Mouse (Mus musculus) mouse trophoblast stem cell (cell line): ENCODE measurements around the gene Mier3.

Experiments
- in situ Hi-C, 2 experiments: fragments of 300-500 bp; cut with MseI, MboI; formaldehyde crosslinking; loops; 2 replicates in 1 of 2; 3 replicates in 1 of 2; pipeline ENCODE4 v1.15.1; 2025

The Mier3 gene

DNA sequence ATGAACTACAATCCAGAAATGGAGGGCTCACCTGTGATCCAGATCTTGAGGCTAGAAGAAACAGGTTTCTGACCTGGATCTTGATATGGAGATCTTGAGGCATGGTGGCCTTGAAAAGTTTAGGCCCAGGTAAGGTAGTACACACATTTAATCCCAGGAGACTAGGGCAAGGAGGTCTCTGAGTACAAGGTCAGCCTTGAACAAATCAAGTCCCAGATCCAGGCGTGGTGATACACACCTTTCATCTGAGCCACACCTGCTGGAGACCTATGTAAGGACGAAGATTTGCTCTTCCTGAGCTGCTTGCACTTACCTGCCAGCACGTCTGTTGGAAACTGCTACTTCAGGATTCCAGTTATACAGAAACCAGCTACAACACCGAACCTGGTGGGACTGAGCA is at the start of gene Mier3:
Gene Mier3, plus strand, starts transcription at position 301 of the 400 bp plus-strand sequence.
- in situ Hi-C loops, result no loop called here

DNA sequence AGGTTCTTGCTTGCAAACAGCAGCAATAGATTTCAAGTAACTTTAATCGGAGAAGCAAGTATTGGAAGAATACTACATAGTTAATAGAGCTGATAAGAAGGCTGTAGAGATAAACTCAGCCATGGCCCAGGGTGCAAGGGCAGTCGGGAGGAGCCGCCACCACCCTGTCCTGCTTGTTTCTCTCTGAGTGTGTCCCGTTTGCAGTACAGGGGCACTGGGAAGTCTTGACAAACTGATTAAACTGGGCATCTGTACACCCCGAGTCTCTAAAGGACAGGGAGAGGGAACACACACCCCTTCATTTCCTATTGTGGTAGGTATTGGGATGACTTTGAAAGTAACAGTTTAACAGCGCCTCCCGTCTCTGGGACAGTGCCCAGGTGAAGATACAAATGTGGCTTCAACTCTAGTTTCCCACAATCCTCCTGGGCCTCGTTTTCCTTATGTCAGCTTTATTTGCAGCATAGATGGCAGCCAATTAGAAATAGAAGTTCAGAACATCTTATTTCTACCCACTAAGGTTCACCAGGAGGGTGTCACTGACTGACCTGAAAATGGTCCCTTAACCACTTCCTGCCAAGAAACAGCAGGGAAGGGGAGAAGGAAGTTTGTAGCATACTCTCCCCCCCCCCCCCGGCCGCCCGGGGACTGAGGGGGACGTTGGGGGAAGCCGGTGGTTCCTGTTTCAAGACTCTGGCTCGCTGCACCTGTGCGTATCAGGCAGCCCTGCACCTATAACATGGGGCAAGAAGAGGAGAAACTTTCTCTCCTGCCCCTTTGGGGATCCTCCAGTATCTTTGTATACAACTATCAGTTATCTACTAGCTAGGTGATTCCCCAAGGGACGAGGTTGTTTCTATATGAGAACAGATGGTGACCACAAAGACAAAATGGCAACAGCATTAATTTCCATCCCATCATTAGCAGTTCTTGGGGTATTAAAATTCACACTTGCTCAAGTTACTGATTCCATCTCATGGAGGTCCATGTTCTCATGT is 46.3 kb upstream of the Mier3 start:
- in situ Hi-C loops, result no loop called here

DNA sequence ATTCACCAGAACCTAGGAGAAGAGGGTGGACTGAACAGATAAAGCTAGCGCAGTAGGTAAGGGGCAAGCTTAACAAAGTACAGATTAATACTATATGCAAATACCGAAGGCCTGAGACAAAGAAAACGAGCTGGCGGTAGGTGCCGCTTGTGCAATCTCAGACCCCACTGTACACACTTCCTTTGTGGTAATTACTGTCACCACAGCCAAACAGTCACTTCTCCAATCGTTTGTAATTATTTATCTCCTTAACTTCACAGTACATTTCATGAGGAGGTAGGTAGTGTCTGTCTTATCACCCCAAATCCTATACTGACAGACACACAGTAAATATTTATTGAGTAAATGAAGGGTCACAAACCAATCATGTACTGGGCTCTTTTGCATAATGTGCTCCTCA is 40.5 kb upstream of the Mier3 start:
- in situ Hi-C loops, result no loop called here

DNA sequence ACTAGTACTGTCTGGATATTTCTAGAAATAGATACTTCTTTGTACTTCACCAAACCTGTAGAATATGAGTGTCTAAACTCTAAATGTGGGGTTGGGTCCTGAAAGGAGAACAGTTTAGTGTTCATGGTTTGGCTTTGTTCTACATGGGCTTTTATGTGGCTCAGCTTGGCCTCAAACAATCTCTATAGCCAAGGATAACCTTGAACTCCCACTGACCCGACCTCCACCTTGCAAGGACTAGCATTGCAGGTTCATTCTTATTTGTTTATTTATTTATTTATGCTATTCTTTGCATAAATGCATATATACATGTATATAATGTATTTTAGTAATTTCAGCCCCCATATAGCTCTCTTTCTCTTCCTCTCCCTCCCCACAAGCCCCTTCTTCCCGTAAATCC is 37.1 kb upstream of the Mier3 start:
- in situ Hi-C loops, result no loop called here

DNA sequence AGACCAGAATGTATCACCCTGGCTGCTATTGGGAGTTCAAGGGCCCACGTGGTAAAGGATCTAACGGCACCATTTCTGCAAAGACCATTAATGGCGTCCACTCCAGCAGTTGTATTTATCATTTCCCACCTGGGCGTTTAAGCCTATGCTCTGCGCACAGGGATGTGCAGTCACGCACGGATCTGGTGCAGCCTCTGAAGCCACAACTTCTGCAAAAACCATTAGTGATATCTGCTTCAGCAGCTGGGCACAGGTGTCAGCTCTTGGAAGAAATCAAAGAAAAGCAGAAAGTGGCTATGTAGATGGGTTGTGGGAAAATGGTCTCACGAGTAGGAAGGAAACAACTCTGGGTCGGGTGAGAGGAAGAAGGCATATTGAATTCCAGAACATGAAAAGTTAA is 34.6 kb upstream of the Mier3 start:
- in situ Hi-C loops, result no loop called here

DNA sequence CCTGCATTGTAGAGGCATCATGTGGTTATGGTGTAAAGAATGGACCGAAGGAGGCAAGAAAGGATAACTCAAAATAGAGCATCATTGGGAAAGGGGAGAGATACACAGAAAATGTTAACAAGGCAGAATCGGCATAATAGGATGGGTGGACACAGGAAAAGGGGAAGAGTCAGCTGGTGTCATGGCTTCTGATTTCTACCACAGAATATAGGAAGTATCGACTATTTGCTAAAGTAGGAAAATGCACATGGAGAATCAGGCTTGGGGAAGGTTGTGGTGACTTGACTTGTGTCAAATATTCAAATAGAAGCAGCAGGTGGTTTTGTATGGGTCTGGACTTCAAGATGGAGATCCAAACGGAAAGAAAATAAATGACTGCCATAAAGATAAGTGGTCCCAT is 33.5 kb upstream of the Mier3 start:
- in situ Hi-C loops, result no loop called here

DNA sequence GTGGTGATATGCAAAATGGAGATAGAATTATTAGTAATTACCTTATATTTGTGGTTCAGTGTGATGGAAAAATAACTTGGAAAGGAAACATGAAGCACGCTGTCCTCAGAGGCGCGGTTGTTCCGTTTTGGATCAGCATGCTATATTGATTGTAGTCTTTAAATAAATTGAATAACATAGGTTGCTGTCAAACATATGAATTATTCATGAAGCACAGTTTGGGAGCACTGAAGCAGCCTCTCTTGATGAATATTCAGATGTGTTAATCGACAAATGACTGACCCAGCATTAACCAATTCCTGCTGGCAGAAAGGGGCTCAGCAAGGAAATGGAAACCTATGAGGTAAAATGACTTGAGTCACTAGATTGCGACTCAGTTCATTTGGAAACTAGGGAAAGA is 29.8 kb upstream of the Mier3 start:
- in situ Hi-C loops, result no loop called here

DNA sequence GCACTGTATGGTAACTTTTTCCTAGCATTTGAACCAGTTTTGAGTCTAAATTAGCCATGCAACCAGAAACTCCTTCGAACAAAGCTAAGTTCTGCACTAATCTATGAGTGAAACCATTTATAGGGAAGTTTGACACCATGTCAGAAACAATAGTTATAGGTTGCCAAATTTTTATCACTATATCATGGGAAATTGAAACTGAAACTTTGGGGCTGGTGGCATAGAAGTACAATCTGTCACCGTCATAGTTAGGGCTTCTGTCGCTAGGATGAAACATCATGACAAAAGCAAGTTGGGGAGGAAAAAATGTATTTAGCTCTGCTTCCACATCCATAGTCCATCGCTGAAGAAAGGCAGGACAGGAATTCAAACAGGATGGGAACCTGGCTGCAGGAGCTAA is 25.5 kb upstream of the Mier3 start:
- in situ Hi-C loops, result no loop called here

DNA sequence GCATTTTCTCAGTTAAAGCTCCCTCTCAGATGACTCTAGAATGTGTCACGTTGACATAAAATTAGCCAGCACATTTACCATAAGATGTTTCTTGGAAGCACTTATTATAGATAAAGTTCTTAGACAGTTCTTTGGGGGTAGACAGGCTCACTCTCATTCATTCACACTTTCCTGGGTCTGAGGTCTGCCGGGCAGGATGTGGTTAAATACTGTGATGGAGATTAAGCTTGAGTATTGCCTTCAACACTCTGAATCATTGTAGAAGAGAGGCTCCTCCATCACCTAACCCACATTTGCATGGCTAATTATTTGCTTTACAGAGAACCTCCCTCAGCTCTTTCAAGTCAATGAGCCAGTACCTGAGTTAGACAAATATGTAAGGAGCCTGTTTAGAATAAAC is 24.9 kb upstream of the Mier3 start:
- in situ Hi-C loops, result no loop called here

DNA sequence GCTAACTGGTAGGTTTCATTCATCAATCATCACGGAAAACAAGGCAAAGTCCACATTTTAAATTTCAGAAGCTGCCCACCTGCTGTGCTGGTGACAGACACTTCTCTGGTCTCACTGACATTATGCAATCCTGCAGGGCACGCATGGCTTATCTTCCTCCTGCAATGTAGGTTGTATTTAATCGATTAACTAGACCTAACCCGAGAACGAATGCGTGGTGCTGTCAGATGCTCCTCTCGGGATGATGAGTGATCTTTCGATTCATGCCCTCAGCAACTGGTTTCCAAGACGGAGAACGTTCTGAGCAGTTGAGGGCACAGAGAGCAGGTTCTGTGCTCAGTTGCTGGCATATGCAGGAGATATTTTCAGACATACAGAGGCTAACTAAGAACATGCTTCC is 24.5 kb upstream of the Mier3 start:
- in situ Hi-C loops, result no loop called here

DNA sequence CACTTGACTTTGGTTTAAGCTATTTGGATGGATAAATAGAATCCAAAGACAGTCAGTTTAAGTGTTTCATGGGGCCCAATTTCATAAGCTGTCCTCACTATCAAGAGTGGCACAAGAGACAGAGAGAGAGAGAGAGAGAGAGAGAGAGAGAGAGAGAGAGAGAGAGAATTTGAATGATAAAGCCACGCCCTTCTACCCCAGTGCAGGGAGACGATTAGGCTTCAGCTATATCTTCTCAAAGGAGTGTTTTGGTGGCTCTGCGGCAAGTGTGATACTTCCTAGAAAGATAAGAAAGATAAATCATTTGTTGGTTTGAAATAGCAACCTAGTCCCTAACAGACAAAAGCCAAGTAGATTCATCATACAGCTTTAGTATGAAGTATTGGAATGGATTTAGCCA is 24.0 kb upstream of the Mier3 start:
- in situ Hi-C loops, result no loop called here

DNA sequence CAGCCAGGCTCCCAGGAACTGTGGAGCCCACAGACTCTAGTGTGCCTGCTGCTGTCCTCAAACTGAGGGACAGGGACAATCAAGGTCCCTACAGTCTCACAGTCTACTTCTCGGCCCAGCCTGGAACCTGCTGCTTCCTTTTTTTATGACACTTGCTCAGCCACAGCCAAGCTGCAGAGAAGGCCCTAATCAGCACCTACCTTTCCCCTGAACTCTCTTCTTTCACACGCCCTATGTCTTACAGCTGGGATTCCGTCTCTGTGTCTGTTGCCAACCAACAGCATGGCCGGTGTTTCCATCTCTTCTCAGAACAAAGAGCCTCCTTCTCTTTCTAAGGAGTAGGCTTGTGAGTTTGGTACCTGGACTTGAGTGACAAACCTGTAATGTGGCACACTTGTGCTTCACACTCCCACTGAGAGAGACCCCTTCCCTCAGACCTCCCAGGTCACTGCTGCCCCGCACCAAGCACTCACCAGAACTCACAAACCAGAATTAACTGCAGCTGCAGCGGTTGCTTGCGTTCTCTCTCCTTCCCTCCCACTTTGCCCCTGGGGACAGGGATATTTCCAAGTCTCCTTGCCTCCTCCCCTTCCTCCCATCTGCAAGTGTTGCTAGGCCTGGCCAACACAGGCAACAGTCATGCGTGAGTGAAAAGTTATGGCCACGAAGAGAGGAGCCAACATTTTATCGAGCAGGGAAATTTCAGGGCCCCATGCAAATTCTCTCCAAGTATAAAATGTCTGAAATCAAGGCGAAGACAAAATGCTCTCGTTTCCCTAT is 22.1 kb upstream of the Mier3 start:
- in situ Hi-C loops, result no loop called here

DNA sequence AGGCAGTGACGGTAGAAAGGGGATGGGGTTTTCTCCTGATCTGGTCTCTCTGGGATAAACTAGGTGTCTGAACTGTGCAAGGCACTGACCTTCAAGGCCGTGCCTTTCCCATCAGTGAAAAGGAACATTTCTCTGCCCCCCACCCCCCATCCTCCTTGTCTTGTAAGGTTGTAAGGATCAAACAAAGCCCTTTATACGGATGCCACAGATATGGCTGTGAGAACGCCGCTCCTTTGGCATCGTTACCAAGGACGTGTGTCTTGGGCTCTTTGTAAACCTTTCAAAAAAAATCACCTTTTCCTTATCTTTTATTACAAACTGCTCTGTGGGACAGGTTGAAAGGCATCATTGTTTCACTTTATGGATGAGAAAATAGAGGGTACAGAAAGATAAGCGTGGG is 21.3 kb upstream of the Mier3 start:
- in situ Hi-C loops, result no loop called here

DNA sequence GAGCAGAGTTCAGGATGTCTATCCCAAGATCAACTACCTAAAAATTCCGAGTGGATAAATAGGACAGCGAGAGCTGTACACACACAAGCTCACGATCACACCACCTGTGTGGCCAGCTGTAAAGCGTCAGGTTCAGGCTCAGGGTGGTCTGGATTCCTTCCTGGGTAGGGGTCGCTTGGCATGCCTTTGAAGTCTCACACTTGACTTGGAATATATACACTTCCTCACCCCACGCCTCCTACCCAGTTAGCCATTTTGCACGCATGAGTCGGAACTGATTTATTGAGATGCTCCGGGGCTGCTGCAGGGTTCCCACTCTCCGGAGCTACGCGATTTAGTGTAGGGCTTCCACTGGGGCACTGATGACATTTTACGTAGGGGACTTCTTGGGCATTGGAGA is 20.7 kb upstream of the Mier3 start:
- in situ Hi-C loops, result no loop called here

DNA sequence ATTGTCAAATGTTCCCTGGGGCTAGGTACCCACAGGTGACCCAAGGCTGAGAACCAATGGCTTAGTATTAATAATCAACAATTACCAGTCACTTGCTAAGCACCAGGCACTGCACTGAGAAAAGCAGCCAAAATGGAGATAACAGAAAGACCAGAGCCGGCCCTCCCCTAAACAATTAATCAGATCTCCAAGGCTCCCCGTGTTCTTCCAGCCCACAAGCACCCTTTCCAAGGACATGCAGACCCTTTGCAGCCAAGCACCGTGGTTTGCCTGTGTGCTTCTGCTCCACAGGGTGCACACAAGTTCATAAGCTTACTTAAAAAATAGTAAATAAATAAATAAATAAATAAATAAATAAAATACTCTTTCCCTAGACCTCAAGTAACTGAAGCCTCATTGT is 20.2 kb upstream of the Mier3 start:
- in situ Hi-C loops, result no loop called here

DNA sequence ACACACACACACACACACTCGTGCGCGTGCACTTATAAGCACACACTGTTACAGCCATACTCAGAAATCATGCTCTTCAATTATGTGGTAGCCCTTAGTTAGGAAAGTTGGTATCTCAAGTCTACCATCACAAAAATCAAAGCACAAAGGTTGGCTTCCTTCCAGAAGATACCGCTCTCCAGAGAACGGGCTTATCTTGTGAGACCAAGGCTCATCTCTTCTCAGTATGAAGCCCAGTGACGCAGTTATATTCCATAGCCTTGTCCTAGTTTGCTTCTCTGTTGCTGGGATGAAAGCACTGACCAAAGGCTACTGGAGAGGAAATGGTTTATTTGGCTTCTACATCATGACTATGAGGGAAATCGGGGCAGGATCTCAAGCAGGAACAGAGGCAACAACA is 12.8 kb upstream of the Mier3 start:
- in situ Hi-C loops, result no loop called here

DNA sequence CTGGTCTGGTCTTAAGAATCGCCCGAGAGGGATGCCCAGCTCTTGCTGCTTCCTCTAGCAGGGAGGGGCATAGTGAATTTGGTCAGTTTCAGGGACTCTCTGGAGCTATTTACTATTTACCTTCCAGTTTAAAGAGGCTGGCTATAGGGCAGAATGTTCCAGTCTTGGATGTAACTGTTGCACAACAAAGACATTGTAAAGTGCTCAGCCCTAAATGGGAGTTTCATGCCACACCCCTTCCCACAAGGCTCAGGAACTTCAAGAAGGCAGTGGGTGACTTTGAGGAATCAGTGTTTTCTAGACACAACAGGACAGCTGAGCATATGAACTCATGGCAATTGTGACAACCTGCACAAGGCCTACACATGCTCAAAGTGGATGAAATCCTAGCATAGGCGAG is 3.9 kb upstream of the Mier3 start:
- in situ Hi-C loops, result no loop called here

DNA sequence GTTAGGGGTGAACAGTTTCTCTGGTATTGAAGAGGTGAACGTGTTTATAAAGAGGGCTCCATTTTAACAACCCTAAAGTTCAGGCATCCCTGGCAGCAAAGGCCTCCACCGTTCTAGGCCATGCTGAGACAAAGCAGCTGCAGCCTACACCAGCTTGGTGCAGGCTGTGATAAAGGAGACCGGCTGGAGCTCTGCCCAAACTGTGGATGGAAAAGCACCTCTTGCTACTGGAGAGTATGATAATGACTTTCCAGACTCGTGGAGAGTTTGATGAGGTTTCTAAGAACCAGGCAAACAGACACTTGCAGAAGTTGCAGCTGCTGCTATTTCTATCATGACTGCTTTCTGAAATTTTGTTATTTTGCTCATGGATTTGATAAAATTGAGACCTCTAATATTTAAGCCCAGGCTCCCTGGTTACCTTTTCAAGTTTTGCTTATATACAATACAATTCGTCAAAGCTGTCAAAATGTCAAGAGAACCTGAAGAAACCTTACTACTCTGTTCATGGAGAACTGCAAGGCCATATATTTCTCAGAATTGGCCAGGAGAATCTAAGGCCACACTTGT is 3.4 kb downstream of the Mier3 start:
- in situ Hi-C loops, result no loop called here

DNA sequence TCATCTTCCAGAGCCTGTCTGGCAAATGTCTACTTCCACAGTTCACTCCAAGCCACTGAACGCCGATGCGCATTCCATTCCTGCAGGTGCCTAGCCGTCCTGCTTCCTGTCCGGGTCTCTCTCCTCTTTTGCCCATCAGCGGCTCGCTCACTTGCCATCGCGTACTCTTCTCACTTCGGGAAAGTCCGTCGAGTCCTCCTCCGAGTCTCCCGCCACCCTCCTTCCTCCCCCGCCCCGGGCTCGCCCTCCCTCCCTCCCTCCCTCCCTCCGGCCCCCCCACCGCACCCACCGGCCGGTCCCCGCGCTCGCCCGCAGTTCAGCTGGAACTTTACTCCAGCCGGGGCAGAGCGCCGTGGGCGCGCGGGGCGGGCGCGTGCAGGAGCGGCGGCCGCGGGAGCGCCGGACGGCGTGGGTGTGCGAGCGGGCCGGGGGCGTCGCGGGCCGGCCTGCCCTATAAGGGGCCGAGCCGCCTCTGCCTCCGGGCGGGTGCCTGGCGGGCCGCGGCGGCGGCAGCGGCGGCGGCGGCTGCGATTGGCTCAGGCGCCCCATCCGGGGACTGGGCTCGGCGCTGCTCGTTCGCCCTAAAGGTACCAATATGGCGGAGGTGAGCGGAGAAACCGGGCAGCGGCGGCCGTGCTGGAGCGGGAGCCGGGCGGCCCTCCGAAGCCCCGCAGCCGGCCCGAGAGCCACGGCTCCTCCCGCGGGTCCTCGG is 5.1 kb downstream of the Mier3 start:
- in situ Hi-C loops, result no loop called here

DNA sequence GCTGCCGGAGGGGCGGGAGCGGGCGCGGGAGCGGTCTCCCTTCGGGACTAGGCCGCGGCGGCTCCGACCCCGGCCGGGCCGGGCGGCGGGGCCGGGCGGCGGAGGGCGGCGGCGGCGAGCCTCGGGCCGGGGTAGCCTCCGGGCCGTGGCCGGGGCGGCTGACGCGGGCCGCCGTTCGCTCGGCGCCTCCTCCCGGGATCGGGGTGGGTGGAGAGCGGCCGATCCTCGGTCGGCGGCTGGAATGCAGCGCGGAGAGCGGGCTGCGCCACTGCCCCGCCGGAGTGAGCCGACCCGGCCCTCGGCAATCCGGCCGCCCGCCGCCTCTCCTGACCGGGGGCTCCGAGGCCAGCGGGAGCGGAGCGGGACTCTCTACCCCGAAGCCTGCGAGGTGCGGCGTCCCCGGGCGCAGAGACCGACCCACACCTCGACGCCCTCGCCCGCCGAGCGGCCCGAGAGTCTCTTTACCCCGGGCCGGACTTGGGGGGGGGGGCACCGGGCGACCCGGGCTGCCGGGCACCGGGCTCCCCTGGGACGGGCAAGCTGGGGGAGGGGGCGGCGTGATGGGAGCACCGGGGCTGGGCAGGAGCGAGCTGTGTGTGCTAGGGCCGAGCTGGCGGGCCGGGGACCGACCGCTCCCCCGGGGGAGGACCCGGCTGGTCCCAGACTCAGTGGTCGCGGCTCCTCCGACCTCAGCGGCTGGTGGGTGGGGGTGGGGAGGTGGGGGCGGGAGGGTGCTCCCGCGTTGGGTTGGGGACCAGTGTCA is 5.9 kb downstream of the Mier3 start:
- in situ Hi-C loops, result no loop called here

DNA sequence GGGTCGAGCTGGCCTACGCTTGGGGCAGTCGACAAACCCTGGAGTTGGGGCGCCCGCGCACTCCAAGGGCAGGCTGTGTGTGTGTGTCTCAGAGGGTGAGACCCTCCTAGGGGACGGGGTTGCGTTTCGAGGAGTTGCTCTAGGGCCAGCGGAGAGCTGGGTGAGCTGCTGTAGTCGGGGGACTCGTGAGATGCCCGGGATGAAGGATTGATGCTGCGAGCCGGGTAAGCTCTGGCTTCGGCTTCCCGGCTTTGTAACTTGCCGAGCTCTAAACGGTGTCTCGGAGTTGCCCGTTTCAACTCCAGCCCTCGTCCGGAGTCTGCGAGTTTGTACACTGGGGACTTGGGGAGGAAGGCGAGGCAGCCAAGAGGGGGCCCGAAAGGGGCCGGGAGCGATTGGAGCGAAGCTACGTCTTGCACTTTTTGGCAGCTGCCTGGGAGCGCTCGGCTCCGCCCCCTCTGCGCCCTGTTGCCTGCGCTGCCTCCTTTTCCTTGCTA is 6.6 kb downstream of the Mier3 start:
- in situ Hi-C loops, result no loop called here
